Mouse (Mus musculus) thymus, adult 2 months (tissue): ENCODE data around the gene Plekhg3. TPM values are rescaled to one million over a fixed set of nuclear protein-coding genes. Genes with fewer than 3 reads are reported as not detected.

Experiments
- DNase-seq: peaks from one replicate; pipeline ENCODE4 v3.0.0; 2021
- H3K27ac ChIP-seq: fragments of 200-500 bp; 2 replicates; pipeline ENCODE4 v1.5.1; 2012; ENCODE audit warnings: low read length, control low read depth; ENCODE audit not compliant: control insufficient read depth, insufficient read depth
- H3K27me3 ChIP-seq: fragments of 200-500 bp; 2 replicates; pipeline ENCODE4 v1.6.1; 2012; ENCODE audit warnings: mild to moderate bottlenecking, low read length, moderate library complexity, mixed read lengths; ENCODE audit not compliant: control insufficient read depth, insufficient read depth
- H3K36me3 ChIP-seq: fragments of 200-500 bp; 2 replicates; pipeline ENCODE4 v1.6.1; 2012; ENCODE audit warnings: mild to moderate bottlenecking, low read length, moderate library complexity; ENCODE audit not compliant: control insufficient read depth, insufficient read depth
- H3K4me1 ChIP-seq: fragments of 200-500 bp; replicated peaks from 2 replicates; pipeline ENCODE4 v1.6.1; 2012; ENCODE audit warnings: low read length; ENCODE audit not compliant: control insufficient read depth, insufficient read depth
- H3K4me3 ChIP-seq: fragments of 200-500 bp; 2 replicates; pipeline ENCODE4 v1.5.1; 2012; ENCODE audit warnings: mild to moderate bottlenecking, low read length, control low read depth, moderate library complexity; ENCODE audit not compliant: control insufficient read depth, insufficient read depth
- CTCF ChIP-seq: fragments of 200-500 bp; IDR thresholded peaks from 2 replicates; pipeline ENCODE4 v1.5.1; 2012; ENCODE audit warnings: mild to moderate bottlenecking, control low read depth, low read length, moderate library complexity, borderline replicate concordance; ENCODE audit not compliant: control insufficient read depth, poor library complexity, insufficient read depth; ENCODE audit errors: extremely low read depth
- POLR2A ChIP-seq: fragments of 200-500 bp; IDR thresholded peaks from 2 replicates; pipeline ENCODE4 v1.6.1; 2012; ENCODE audit warnings: mild to moderate bottlenecking, low read length, control low read depth, moderate library complexity; ENCODE audit not compliant: control insufficient read depth, poor library complexity, insufficient read depth; ENCODE audit errors: extremely low read depth
- WGBS: fragments of 180-500 bp; shearing (Covaris S2); methylation state at CpG from one replicate; pipeline ENCODE4 v1.1.7; 2018; 5-methylcytosine and 5-hydroxymethylcytosine counted together
- polyA plus RNA-seq: library from polyadenylated mRNA; depleted of rRNA; stranded (reverse); fragments of >200 nt; gene quantifications from 2 replicates; pipeline ENCODE4 v1.2.3, GENCODE M21; 2012; rRNA removed

The Plekhg3 gene
- 12.0 and 13.6 TPM in 2 replicates for polyA plus RNA-seq

DNA sequence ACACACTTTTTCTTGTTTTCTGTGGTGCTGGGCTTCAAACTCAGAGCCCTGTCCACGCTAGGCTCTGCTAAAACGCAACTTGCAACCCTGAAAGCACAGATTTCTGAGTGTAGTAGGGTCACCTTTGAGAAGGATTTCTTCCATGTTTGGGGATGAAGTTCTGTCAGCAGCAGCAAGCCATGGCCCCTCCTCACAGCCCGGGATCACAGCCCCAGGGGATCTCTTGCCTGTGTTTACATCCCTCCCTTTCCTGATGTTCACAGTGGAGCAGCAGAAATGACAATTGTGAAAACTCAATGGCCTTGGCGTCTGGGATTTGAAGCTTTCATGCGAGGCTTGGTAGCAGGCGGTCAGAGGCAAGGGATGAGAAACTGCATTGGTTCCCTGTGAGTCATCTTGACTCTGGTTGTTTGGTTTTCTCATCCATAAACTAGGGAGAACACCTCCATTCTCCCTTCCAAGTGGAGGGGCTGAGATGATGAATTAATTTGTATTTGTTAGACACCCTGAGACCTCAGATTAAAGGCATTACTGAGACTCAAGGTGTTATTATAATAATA, at the start of gene Plekhg3:
Gene Plekhg3 (plus strand): TSS at position 312 of the 560 bp plus-strand sequence.
- 96% methylated on average over 6 of the region's 6 CpGs for WGBS
- Histone ChIP-seq H3K4me3 (no peak within 1 kb of the TSS), H3K27me3 (no peaks in the 10 kb centered on the region; the same call in 1 of the 2 replicates), H3K36me3 (no peaks in the 10 kb centered on the region), H3K27ac (no peak within 1 kb of the TSS), H3K4me1 (peaks cover 27% of the 10 kb centered on the region)
- DNase-seq, result no peak
- TF ChIP-seq CTCF, result no peak
- TF ChIP-seq POLR2A, result no peak

GRCm38 (mm10) chr12:76482446-76482845, 48.2 kb upstream of the Plekhg3 start:
- Histone ChIP-seq H3K27ac (no peak overlapping the region), H3K4me1 (no peaks in the 10 kb centered on the region), H3K27me3 (no peaks in the 10 kb centered on the region), H3K4me3 (no peak overlapping the region), H3K36me3 (no peaks in the 10 kb centered on the region)
- TF ChIP-seq CTCF (no peak), POLR2A (no peak)
- 96% methylated on average over 2 of the region's 2 CpGs for WGBS
- no peak for DNase-seq

DNA sequence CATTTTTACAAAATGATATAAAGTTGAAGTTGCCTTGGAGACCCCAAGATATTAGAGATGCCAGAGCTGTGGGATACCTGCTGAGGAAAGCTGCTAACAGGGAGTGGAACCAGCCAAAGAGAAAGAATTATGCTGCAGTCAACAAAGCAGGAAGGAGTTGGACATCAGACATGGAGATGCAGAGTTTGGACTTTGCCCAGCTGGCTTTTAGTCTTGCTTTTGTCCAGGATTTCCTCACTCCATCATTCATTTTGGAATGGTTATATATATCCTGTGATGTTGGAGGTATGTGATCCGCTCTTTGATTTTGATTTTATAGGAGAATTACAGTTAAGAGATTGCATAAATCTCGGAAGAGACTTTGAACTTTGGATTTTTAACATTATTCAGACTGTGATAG, 47.7 kb upstream of the Plekhg3 start:
- no peak overlapping the region for H3K27ac ChIP-seq
- no peaks in the 10 kb centered on the region for H3K27me3 ChIP-seq
- WGBS, result 98% methylated on average over 2 of the region's 2 CpGs
- H3K4me3 ChIP-seq, result no peak overlapping the region
- H3K36me3 ChIP-seq, result no peaks in the 10 kb centered on the region
- TF ChIP-seq POLR2A (no peak), CTCF (no peak)
- DNase-seq, result no peak
- H3K4me1 ChIP-seq, result no peaks in the 10 kb centered on the region

DNA sequence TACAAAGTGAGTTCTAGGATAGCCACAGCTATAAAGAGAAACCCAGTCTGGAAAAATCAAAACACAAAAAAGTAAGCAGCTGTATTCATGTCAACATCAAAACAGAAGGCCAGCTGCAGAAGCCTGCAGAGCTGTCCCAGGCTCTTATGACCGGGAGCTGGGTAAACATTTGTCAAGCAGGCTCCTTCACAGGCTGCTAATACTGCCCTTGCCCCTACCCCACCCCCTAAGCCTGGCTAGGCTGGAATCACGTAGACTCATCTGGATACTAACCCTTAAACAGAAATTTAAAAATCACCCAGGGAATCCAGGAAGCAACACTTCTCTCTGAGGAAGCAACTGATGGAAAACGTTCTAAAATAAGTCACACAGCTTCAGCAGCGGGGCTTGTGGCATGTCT, 45.8 kb upstream of the Plekhg3 start:
- Histone ChIP-seq H3K4me1 (no peaks in the 10 kb centered on the region), H3K27ac (no peak overlapping the region), H3K27me3 (no peaks in the 10 kb centered on the region), H3K36me3 (no peaks in the 10 kb centered on the region), H3K4me3 (no peak overlapping the region)
- TF ChIP-seq CTCF, result no peak
- no peak for TF ChIP-seq POLR2A
- no peak for DNase-seq
- WGBS, result 60% methylated on average over 4 of the region's 4 CpGs

GRCm38 (mm10) chr12:76485381-76485780, 45.3 kb upstream of the Plekhg3 start:
- Histone ChIP-seq H3K4me1 (no peaks in the 10 kb centered on the region), H3K36me3 (no peaks in the 10 kb centered on the region), H3K4me3 (no peak overlapping the region), H3K27ac (no peak overlapping the region), H3K27me3 (no peaks in the 10 kb centered on the region)
- TF ChIP-seq POLR2A, result no peak
- no peak for TF ChIP-seq CTCF
- no peak for DNase-seq
- WGBS, result 76% methylated on average over 11 of the region's 11 CpGs

DNA sequence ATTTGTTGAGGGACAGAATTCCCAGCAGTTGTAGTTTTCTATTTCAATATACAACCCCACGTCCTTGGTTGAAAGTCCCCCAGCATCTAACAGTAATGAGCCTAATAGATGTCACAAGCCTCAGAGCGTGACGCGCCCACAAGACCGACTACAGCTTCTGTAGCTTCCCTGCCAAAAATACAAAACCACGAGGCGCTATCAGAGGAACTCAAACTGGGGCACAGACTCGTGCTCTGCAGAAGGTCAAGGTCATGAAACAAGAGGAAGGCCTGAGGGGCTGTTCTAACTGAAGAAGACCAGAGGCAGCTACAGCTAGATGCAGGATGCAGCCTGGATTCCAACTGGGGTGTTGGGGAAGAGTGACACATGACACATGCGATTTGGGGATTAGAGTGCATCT, 43.7 kb upstream of the Plekhg3 start:
- H3K27ac ChIP-seq, result no peak overlapping the region
- no peaks in the 10 kb centered on the region for H3K36me3 ChIP-seq
- H3K4me3 ChIP-seq, result no peak overlapping the region
- no peaks in the 10 kb centered on the region for H3K4me1 ChIP-seq
- TF ChIP-seq POLR2A (no peak), CTCF (no peak)
- WGBS, result 30% methylated on average over 9 of the region's 9 CpGs
- DNase-seq, result no peak
- H3K27me3 ChIP-seq, result no peaks in the 10 kb centered on the region

DNA sequence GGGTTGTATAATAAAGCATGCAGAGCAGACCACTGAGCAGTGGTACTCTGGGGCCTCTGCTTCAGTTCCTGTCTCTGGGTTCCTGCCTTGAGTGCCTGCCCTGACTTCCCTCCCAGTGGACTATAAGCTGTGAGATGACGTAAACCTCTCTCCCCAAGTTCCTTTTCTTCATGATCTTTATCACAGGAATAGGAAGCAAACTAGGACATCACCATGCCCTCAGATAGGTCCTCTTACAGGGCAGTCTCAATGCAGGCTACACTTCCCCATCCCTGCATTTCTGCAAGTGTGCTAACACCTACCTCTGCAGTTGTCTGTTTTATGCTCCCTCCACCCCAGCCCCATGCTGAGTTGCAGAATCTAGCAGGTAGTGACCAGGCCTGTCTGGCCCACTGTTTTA, 39.9 kb upstream of the Plekhg3 start:
- Histone ChIP-seq H3K4me3 (no peak overlapping the region), H3K27ac (no peak overlapping the region), H3K4me1 (no peaks in the 10 kb centered on the region; the same call in 1 of the 2 replicates), H3K36me3 (no peaks in the 10 kb centered on the region), H3K27me3 (no peaks in the 10 kb centered on the region)
- no peak for DNase-seq
- no peak for TF ChIP-seq CTCF
- TF ChIP-seq POLR2A, result no peak
- 89% methylated on average over 1 of the region's 1 CpGs for WGBS
